Mouse (Mus musculus) heart, adult 11 months (tissue): ENCODE measurements at regions not wholly inside any gene's neighbourhood (a gene's known extent, or its start where the extent isn't known, plus 50 kb on each side); places are given as distances from the start of the nearest gene placed in this dataset.
A peak's percentile ranks its signal among the peaks of the same experiment; 100 is the strongest.

Experiments used
- DNase-seq: peaks from one replicate; pipeline ENCODE4 v3.0.0; 2022

GRCm38 (mm10) chr2:82828222-82828621 is 115.2 kb upstream of the Fsip2 start:
- peak; percentile 67 for DNase-seq

GRCm38 (mm10) chr2:82839852-82840251 is 103.6 kb upstream of the Fsip2 start:
- no peak for DNase-seq

GRCm38 (mm10) chr2:82847271-82847670 is 96.2 kb upstream of the Fsip2 start:
- DNase-seq: no peak

DNA sequence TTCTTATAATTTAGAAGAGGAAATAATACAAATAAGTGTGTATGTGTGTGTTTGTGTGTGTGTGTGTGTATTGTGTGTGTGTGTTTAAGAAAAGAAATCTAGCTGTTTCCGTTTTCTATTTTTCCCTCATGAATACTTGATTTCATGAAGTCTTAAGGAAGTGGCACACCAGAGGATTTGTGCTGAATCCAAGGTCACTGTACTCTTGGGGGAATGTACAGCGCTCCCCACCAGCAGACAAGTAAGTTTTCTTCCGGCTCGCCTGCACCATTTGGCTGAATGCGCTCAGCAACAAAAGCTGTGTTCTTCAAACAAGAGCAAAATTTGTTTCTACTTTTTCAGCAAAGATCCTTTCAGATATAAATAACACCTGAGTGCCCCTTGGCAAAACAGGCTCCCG is 95.7 kb upstream of the Fsip2 start:
- no peak for DNase-seq
